Mouse (Mus musculus) cerebellum, adult 8-10 months (tissue): ENCODE measurements around the gene Ccdc175.

ENCODE experiments used
- DNase-seq: peaks from one replicate; pipeline ENCODE4 v3.0.0; 2022

Gene Ccdc175

DNA sequence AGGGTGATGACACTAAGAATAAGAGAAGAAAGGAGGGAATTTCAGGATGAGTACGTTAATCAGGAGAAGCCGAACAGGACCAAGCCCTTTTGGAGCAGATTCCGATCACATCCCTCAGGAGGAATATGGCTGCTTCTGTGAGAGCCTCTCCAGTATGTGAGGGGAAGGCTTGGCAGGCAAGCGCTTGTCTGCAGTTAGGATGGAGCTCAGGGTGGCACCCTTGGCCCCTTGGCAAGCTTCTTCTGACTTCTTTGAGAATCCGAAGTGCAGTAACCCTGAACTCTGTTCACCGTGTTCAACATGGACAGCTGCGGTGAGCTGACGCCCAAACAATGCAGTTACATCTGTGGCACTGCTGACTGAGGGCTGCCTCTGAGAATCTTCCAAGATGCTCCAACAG, 87.9 kb downstream of the Ccdc175 start:
- DNase-seq: no peak

- DNase-seq: no peak
Observed at GRCm38 (mm10) chr12:72089802-72090201, 95.0 kb downstream of the Ccdc175 start.

DNA sequence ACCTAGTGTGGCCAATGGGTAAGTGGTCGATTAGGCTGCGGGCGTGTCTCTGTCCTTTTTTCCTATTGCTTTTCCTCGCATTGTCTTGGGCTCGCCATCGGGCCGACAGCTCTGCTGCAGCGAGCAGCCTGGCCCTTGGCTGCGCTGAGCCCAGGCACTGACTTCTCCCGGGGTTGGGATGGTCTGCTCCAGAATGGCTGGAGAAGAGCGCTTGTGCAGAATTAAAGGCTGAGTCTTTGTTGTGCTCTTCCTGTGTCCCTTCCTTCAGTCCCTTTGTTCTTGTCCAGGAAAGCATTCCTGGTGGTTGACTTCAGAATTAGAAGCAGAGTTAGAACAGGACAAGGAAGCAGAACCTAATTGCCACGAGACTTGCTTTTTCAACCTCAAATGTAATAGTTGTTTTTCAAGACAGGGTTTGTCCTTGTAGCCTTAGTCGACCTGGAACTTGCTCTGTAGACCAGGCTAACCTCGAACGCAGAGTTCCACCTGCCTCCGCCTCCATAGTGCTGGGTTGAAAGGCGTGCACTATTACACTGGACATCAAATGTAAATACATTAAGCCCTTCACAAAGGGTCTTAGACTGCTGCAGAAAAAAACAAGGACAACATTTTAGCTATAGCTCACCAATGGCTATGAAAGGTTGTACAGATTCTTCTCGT, 98.5 kb downstream of the Ccdc175 start:
- DNase-seq: no peak

DNA sequence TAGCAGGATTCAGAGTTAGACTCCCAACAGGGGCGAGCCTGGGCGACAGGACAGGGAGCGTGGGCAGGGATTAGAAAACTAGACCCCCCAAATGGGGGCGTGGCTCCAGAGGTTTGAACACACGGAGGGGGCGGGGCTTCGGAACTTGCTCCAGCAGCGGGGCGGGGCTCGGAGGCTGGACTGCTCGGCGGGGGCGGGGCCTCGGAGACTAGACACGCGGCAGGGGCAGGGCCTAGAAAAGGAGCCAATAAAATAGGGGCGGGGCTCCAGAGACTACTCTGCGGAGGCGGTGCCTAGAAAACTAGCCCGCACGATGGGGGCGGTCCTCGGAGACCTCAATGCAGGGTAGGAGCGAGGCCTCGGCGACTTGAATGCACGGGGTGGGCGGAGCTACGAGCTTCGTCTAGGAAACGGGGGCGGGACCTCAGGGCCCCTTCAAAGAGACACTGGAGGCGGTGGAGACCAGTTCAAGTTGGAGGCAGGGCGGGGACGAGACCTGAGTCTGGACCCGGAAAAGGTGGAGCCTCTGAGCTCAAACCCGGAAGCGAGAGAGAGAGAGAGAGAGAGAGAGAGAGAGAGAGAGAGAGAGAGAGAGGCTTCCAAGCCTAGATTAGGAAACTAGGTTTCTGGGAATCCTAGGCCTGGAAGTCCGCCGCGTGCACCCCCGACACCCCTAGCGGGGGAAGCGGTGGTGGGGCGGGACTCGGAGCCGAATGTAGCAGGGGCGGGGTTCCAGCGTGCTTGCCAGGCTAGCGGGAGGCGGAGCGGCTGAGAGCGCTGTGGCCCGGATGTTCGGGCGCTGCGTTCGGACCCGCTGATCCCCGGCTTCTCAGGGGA, 99.3 kb downstream of the Ccdc175 start, which contains the start of the genes L3hypdh and Jkamp:
TSS of gene L3hypdh (minus strand) at position 111 of the 837 bp plus-strand sequence.
TSS of gene Jkamp (plus strand) at position 261 of the 837 bp plus-strand sequence.
- peak; percentile 98 for DNase-seq

GRCm38 (mm10) chr12:72085024-72085328, 99.9 kb downstream of the Ccdc175 start:
- DNase-seq: no peak

DNA sequence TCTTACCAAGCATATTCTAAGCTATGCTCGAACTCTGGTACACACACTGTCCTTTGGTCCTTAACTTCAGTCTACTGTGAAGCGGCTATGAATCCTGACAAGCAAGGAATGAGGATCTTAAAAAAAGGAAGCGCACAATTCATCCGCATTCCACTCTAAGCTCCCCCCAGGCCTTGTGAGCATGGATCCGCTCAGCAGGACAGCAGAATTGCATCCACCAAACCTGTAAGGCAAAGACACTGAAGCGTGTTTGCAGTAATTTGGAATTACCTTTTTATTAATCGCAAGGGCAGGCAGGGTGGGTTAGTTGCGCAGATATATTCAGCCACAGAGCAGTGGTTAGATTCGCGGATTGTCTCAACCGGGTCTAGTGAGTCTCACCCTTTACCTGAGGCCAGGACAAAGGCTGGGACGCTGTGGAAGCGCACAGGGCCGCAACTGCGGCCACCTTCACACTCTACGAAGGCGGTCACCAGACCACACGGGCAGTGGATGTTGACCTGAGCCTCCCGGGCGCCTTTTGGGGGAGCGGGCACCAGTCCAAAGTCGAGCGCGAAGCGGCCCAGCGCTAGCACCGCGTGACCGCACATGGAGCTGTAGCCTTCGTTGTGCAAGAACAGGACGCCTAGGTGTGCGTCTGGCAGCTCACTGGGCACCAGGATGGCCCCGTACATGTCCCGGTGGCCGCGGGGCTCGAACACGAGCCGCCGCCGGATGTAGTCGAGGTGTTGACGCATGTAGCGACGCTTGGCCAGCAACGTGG, 100.4 kb downstream of the Ccdc175 start:
- DNase-seq: no peak

GRCm38 (mm10) chr12:72083265-72083664, 101.6 kb downstream of the Ccdc175 start:
- no peak for DNase-seq

- no peak for DNase-seq
Observed at GRCm38 (mm10) chr12:72082370-72082769, 102.5 kb downstream of the Ccdc175 start.

DNA sequence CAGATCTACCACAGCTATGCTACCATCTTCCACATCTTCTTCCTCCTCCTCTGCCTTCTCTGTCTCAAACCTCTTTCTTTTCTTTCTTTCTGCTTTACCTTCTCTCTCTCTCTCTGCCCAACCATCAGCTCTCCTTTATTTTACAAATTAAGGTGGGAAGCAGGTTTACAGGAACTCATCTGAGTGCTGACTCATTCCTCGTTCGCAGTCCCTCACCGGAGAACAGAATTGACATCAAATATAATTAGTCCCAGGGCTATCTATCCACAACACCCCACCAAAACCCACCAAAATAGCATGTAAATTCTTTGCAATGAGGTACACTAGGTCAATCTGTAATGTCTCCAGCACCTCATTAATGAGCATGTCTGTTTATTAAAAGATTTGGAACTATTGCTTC, 102.9 kb downstream of the Ccdc175 start:
- no peak for DNase-seq

GRCm38 (mm10) chr12:72078248-72078647, 106.6 kb downstream of the Ccdc175 start:
- DNase-seq: no peak

GRCm38 (mm10) chr12:72070327-72071269, 114.2 kb downstream of the Ccdc175 start, which contains the start of gene Gpr135:
Gpr135 (minus strand) TSS chr12:72071125.
- DNase-seq: peak; percentile 87

- no peak for DNase-seq
Observed at GRCm38 (mm10) chr12:72069626-72070326, 115.1 kb downstream of the Ccdc175 start.

DNA sequence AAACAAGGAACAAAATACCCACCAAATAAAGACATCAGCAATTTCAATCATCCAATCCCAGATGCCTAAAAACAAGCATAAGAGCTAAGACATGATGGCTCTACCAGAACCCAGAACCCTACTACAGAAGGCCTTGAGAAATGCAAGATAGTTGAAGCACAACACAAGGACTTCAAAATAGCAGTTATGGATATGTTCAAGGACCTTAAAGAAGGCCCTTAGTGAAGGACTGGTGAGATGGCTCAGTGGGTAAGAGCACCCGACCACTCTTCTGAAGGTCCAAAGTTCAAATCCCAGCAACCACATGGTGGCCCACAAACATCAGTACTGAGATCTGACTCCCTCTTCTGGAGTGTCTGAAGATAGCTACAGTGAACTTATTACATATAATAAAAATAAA, 127.0 kb downstream of the Ccdc175 start:
- no peak for DNase-seq

GRCm38 (mm10) chr12:72053851-72054250, 131.0 kb downstream of the Ccdc175 start:
- DNase-seq: no peak

DNA sequence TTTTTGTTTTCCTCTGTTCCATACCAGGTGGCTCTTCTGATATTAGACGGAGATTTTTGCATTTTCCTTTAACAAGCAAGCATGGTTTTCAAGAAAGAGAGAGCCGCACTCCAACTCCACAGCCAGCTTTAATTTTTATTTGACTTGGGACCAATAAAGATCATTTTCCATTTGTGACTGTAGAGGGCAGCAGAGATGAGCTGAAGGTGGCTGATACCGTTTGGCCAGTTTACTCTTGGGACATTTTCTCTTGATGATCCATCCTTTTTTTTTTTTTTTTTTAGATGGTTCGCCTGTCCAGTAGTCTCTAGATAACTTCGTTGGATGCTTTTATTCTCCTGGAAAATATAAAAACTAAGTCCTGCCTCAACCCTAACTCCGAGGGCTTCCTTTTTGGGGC, 131.5 kb downstream of the Ccdc175 start:
- peak; percentile 18 for DNase-seq

DNA sequence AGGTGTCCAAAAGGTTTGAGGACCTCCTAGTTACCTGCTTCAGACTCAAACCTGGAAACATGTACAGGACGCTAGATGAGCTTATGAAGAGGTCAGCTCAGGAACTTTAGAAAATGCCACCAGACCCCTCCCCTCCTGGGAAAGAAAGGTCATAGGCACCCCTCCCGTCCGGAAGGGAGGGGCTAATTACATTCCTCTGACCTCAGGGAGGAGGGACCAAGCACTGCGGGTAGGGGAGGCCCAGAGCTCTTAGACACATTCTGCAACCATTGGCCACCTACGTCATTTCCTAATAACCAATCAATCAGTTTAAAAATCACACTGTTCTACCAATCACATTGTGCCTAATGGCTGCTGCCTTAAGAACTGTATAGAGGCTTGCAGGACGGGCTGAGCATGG, 132.3 kb downstream of the Ccdc175 start:
- DNase-seq: no peak
